Mouse (Mus musculus) ES-Bruce4 (cell line): ENCODE results near the gene Igf2r.

Experiments
- EP300 ChIP-seq: IDR thresholded peaks from 2 replicates; pipeline ENCODE4 v1.6.1; 2011; ENCODE audit warnings: low read depth, low read length; ENCODE audit not compliant: insufficient read depth
- POLR2A ChIP-seq: IDR thresholded peaks from one replicate; pipeline ENCODE4 v1.8.1; 2011; ENCODE audit warnings: low read length; ENCODE audit not compliant: insufficient read depth

DNA sequence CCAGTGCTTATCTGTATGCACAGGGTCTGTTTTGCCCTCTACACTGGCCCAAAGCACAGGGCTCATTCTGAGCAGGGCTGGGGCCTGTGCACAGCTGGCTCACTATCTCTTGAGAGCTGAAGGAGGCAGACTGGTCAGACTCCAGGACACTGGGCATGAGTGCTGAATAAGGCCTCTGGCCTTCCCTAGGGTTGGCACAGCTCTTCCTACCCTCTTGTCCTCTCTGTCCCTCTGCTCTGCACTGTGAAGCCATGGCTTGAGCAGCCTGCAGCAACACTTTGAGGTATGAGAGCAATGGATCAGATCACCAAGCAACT is 100.1 kb downstream of the Igf2r start:
- no peak for TF ChIP-seq POLR2A
- TF ChIP-seq EP300, result no peak
